Mouse (Mus musculus) right cerebral cortex, postnatal 10 days (tissue): Measurements from ENCODE around the gene Mtmr4.

ENCODE experiments used
- DNase-seq, 2 experiments: peaks; one replicate each; pipeline ENCODE4 v3.0.0; 2021; ENCODE audit warnings: low spot score in 2 of 2

Mtmr4 gene

GRCm38 (mm10) chr11:87615952-87616351 is 24.0 kb downstream of the Mtmr4 start:
- no peak for DNase-seq

- no peak for DNase-seq
These were observed 25.0 kb downstream of the Mtmr4 start, which contains the start of gene Hsf5 for GRCm38 (mm10) chr11:87616790-87617474. Hsf5 (plus strand) TSS chr11:87617164.

- no peak for DNase-seq
These were observed 25.6 kb downstream of the Mtmr4 start for GRCm38 (mm10) chr11:87617606-87618005.

- DNase-seq: no peak
These were observed 31.2 kb downstream of the Mtmr4 start for GRCm38 (mm10) chr11:87623160-87623559.

GRCm38 (mm10) chr11:87629859-87630258 is 37.9 kb downstream of the Mtmr4 start:
- DNase-seq: peak in 1 of 2 experiments; percentile 40

GRCm38 (mm10) chr11:87638793-87639192 is 46.8 kb downstream of the Mtmr4 start:
- no peak for DNase-seq

- DNase-seq: peak; percentile 37 to 40
These were observed 47.2 kb downstream of the Mtmr4 start for GRCm38 (mm10) chr11:87639206-87639605.

- no peak for DNase-seq
These were observed 50.9 kb downstream of the Mtmr4 start for GRCm38 (mm10) chr11:87642865-87643264.

GRCm38 (mm10) chr11:87654693-87655092 is 62.7 kb downstream of the Mtmr4 start:
- no peak for DNase-seq

- DNase-seq: no peak
These were observed 67.3 kb downstream of the Mtmr4 start for GRCm38 (mm10) chr11:87659216-87659615.

- DNase-seq: peak; percentile 82 to 87
These were observed 70.4 kb downstream of the Mtmr4 start, which contains the start of gene Rnf43 for GRCm38 (mm10) chr11:87662407-87662806. Rnf43 (plus strand) TSS chr11:87662722.

GRCm38 (mm10) chr11:87662822-87663221 is 70.9 kb downstream of the Mtmr4 start:
- DNase-seq: no peak

GRCm38 (mm10) chr11:87663948-87664347 is 72.0 kb downstream of the Mtmr4 start:
- DNase-seq: no peak

- no peak for DNase-seq
These were observed 72.6 kb downstream of the Mtmr4 start for GRCm38 (mm10) chr11:87664521-87664920.

GRCm38 (mm10) chr11:87665224-87665623 is 73.3 kb downstream of the Mtmr4 start:
- DNase-seq: no peak

- DNase-seq: no peak
These were observed 73.7 kb downstream of the Mtmr4 start for GRCm38 (mm10) chr11:87665658-87666057.
